Mouse (Mus musculus) embryonic fibroblast, embryonic 13.5 days (primary cell): ENCODE measurements at regions not wholly inside any gene's neighbourhood (a gene's known extent, or its start where the extent isn't known, plus 50 kb on each side); places are given as distances from the start of the nearest gene placed in this dataset.

ENCODE experiments used
- CTCF ChIP-seq: IDR thresholded peaks from 2 replicates; pipeline ENCODE4 v1.5.1; 2011; ENCODE audit warnings: mild to moderate bottlenecking, control low read depth, low read length, moderate library complexity, borderline replicate concordance; ENCODE audit not compliant: insufficient read depth
- POLR2A ChIP-seq: IDR thresholded peaks from 2 replicates; pipeline ENCODE4 v1.6.1; 2011; ENCODE audit warnings: low read depth, mild to moderate bottlenecking, control low read depth, low read length, moderate library complexity

DNA sequence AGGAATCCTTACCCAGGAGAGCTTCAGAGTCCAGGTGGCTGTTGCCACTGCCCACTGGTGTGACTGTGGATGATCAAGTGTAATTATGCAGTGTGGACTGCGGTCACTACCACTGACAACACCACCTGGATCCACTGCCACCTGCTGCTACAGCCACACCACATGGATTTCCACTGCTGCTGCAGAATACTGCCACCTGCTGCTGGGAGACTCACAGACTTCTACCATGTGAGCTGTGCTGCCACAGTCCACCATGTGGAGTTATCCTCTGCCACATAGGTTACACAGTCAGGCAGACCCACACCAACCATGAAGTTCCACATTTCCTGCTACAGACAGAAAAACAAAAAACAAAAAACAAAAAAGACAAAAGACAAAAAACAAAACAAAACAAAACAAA lies 1411.5 kb upstream of the Gm8797 start:
- TF ChIP-seq CTCF, result 0 out of 2 replicates have a peak, but pooled peaks have one; percentile 17
- no peak for TF ChIP-seq POLR2A
